Mouse (Mus musculus) lung, embryonic 14.5 days (tissue): ENCODE measurements around the gene Olfr665. TPM values are rescaled to one million over a fixed set of nuclear protein-coding genes. Genes with fewer than 3 reads are reported as not detected.

Source experiments
- ATAC-seq: fragments of 200-750 bp; cut with Nextera tagmentation; 2 replicates; pipeline ENCODE4 v1.8.0; 2017; ENCODE audit warnings: mild to moderate bottlenecking, moderate TSS enrichment, moderate library complexity; ENCODE audit not compliant: insufficient read depth
- DNase-seq: peaks from one replicate; pipeline ENCODE4 v3.0.0-alpha.2; 2015
- H3K27ac ChIP-seq: fragments of 300-500 bp; sonication (generic); 2 replicates; pipeline ENCODE4 v1.5.1; 2014; ENCODE audit warnings: low read depth, mild to moderate bottlenecking, moderate library complexity
- H3K27me3 ChIP-seq: fragments of 300-500 bp; sonication (generic); 2 replicates; pipeline ENCODE4 v1.6.1; 2014; ENCODE audit warnings: low read length, control low read depth; ENCODE audit not compliant: insufficient read depth
- H3K36me3 ChIP-seq: fragments of 300-500 bp; sonication (generic); 2 replicates; pipeline ENCODE4 v1.6.1; 2014; ENCODE audit warnings: control low read depth; ENCODE audit not compliant: insufficient read depth
- H3K4me1 ChIP-seq: fragments of 300-500 bp; sonication (generic); 2 replicates; pipeline ENCODE4 v1.6.1; 2014; ENCODE audit warnings: antibody characterized with exemption, control low read depth; ENCODE audit not compliant: insufficient read depth
- H3K4me2 ChIP-seq: fragments of 300-500 bp; sonication (generic); 2 replicates; pipeline ENCODE4 v1.6.1; 2014; ENCODE audit warnings: mild to moderate bottlenecking
- H3K4me3 ChIP-seq: fragments of 300-500 bp; sonication (generic); 2 replicates; pipeline ENCODE4 v1.5.1; 2014; ENCODE audit warnings: low read depth, low read length
- H3K9ac ChIP-seq: fragments of 300-500 bp; sonication (generic); 2 replicates; pipeline ENCODE4 v1.6.1; 2014
- H3K9me3 ChIP-seq: fragments of 300-500 bp; sonication (generic); 2 replicates; pipeline ENCODE4 v1.6.1; 2016; ENCODE audit warnings: low read depth, low read length, control low read depth
- CTCF ChIP-seq: IDR thresholded peaks from 2 replicates; pipeline ENCODE4 v1.5.1; 2016; ENCODE audit warnings: antibody characterized with exemption, low read depth
- WGBS: fragments of 180-500 bp; shearing (Covaris S2); extraction: QIAGEN DNeasy Blood & Tissue Kit; methylation state at CpG from one replicate; pipeline ENCODE4 v1.1.7; 2014; 5-methylcytosine and 5-hydroxymethylcytosine counted together
- polyA plus RNA-seq: library from polyadenylated mRNA; unstranded; fragments of >200 nt; fragmentation: Nextera tagmentation; extraction: Ambion mirVana; gene quantifications from 2 replicates; pipeline ENCODE4 v1.2.1, GENCODE M21; 2014

Gene Olfr665
- polyA plus RNA-seq, 1 experiment from 2014 or later, result not detected

GRCm38 (mm10) chr7:104861381-104861780, 16.4 kb upstream of the Olfr665 start:
- H3K4me3 ChIP-seq, result no peak overlapping the region
- no peaks in the 10 kb centered on the region for H3K4me1 ChIP-seq
- TF ChIP-seq CTCF, result no peak
- DNase-seq (no peak), ATAC-seq (no peak)
- WGBS, result 85% methylated on average over 3 of the region's 3 CpGs
- no peaks in the 10 kb centered on the region for H3K36me3 ChIP-seq
- no peak overlapping the region for H3K4me2 ChIP-seq
- H3K27me3 ChIP-seq, result no peaks in the 10 kb centered on the region
- H3K9me3 ChIP-seq, result no peaks in the 10 kb centered on the region
- no peak overlapping the region for H3K27ac ChIP-seq
- no peak overlapping the region for H3K9ac ChIP-seq

GRCm38 (mm10) chr7:104895852-104896251, 18.0 kb downstream of the Olfr665 start, which contains the start of gene Olfr666:
TSS of gene Olfr666 (minus strand) at chr7:104895952.
- H3K9me3 ChIP-seq, result no peaks in the 10 kb centered on the region
- H3K4me3 ChIP-seq, result no peak within 1 kb of the TSS
- no peak for TF ChIP-seq CTCF
- H3K27me3 ChIP-seq, result no peaks in the 10 kb centered on the region
- ATAC-seq (no peak), DNase-seq (no peak)
- no peaks in the 10 kb centered on the region for H3K4me1 ChIP-seq
- no peak within 1 kb of the TSS for H3K9ac ChIP-seq
- no peak within 1 kb of the TSS for H3K27ac ChIP-seq
- H3K36me3 ChIP-seq, result no peaks in the 10 kb centered on the region
- 75% methylated on average over 2 of the region's 2 CpGs for WGBS
- H3K4me2 ChIP-seq, result no peak within 1 kb of the TSS

- no peak for ATAC-seq
- H3K9ac ChIP-seq, result no peak within 1 kb of the TSS
- no peaks in the 10 kb centered on the region for H3K9me3 ChIP-seq
- no peaks in the 10 kb centered on the region for H3K36me3 ChIP-seq
- no peaks in the 10 kb centered on the region for H3K4me1 ChIP-seq
- TF ChIP-seq CTCF, result no peak
- no peak within 1 kb of the TSS for H3K4me2 ChIP-seq
- no peak within 1 kb of the TSS for H3K4me3 ChIP-seq
- H3K27ac ChIP-seq, result no peak within 1 kb of the TSS
- DNase-seq, result no peak
- H3K27me3 ChIP-seq, result no peaks in the 10 kb centered on the region
- 75% methylated on average over 1 of the region's 1 CpGs for WGBS
Observed at GRCm38 (mm10) chr7:104921382-104921781, 43.6 kb downstream of the Olfr665 start, which contains the start of gene Olfr667. TSS of gene Olfr667 (minus strand) at chr7:104921482.

GRCm38 (mm10) chr7:104927957-104928356, 50.1 kb downstream of the Olfr665 start, which contains the start of gene Olfr668:
TSS of gene Olfr668 (minus strand) at chr7:104928057.
- 73% methylated on average over 1 of the region's 1 CpGs for WGBS
- no peak within 1 kb of the TSS for H3K4me3 ChIP-seq
- H3K27me3 ChIP-seq, result no peaks in the 10 kb centered on the region
- no peak within 1 kb of the TSS for H3K27ac ChIP-seq
- no peaks in the 10 kb centered on the region for H3K9me3 ChIP-seq
- TF ChIP-seq CTCF, result no peak
- ATAC-seq, result no peak
- H3K36me3 ChIP-seq, result no peaks in the 10 kb centered on the region
- H3K4me2 ChIP-seq, result no peak within 1 kb of the TSS
- no peaks in the 10 kb centered on the region for H3K4me1 ChIP-seq
- DNase-seq, result no peak
- H3K9ac ChIP-seq, result no peak within 1 kb of the TSS

Other genes with a start within 250 kb of the Olfr665 start
- gene Olfr658, start 230.7 kb upstream of the Olfr665 start, polyA plus RNA-seq, result 0.07 TPM in 1 of 2 replicates, not detected in the other
- gene Olfr659, start 211.3 kb upstream of the Olfr665 start, polyA plus RNA-seq, result not detected in 2 replicates
- not detected in 2 replicates for gene Olfr661, start 191.5 kb upstream of the Olfr665 start, polyA plus RNA-seq
- not detected in 2 replicates for gene Usp17le, start 100.6 kb upstream of the Olfr665 start, polyA plus RNA-seq
- not detected in 2 replicates for gene Usp17lb, start 35.4 kb upstream of the Olfr665 start, polyA plus RNA-seq
- not detected in 2 replicates for gene Usp17la, start 21.0 kb upstream of the Olfr665 start, polyA plus RNA-seq
- gene Olfr666, start 17.9 kb downstream of the Olfr665 start, polyA plus RNA-seq, result not detected in 2 replicates
- not detected in 2 replicates for gene Olfr667, start 43.5 kb downstream of the Olfr665 start, polyA plus RNA-seq
- gene Olfr668, start 50.0 kb downstream of the Olfr665 start, polyA plus RNA-seq, result not detected in 2 replicates
- not detected in 2 replicates for gene Olfr669, start 56.2 kb downstream of the Olfr665 start, polyA plus RNA-seq
- not detected in 2 replicates for gene Olfr670, start 84.6 kb downstream of the Olfr665 start, polyA plus RNA-seq
- gene Olfr671, start 101.1 kb downstream of the Olfr665 start, polyA plus RNA-seq, result not detected in 2 replicates
- gene Olfr672, start 124.0 kb downstream of the Olfr665 start, polyA plus RNA-seq, result not detected in 2 replicates
- not detected in 2 replicates for gene Olfr675, start 150.4 kb downstream of the Olfr665 start, polyA plus RNA-seq
- gene Olfr676, start 154.7 kb downstream of the Olfr665 start, polyA plus RNA-seq, result not detected in 2 replicates
- not detected in 2 replicates for gene Olfr677, start 173.3 kb downstream of the Olfr665 start, polyA plus RNA-seq
- not detected in 2 replicates for gene Olfr678, start 186.4 kb downstream of the Olfr665 start, polyA plus RNA-seq
- not detected in 2 replicates for gene Olfr679, start 203.2 kb downstream of the Olfr665 start, polyA plus RNA-seq
- gene Olfr680-ps1, start 214.8 kb downstream of the Olfr665 start, polyA plus RNA-seq, result not detected in 2 replicates
- not detected in 2 replicates for gene Olfr681, start 238.8 kb downstream of the Olfr665 start, polyA plus RNA-seq